Mouse (Mus musculus): Measurements from ENCODE around the gene Ddx5. TPM values are rescaled to one million over a fixed set of nuclear protein-coding genes. Genes with fewer than 3 reads are reported as not detected.
"Not testable (repeated sequence)": the region's sequence is repeated elsewhere in the genome, so short reads cannot be mapped to it uniquely, and the experiment has no call there.

The Ddx5 gene
- total RNA-seq, 4 experiments from 2014 or later: 190 to 257 (median 232) TPM

DNA sequence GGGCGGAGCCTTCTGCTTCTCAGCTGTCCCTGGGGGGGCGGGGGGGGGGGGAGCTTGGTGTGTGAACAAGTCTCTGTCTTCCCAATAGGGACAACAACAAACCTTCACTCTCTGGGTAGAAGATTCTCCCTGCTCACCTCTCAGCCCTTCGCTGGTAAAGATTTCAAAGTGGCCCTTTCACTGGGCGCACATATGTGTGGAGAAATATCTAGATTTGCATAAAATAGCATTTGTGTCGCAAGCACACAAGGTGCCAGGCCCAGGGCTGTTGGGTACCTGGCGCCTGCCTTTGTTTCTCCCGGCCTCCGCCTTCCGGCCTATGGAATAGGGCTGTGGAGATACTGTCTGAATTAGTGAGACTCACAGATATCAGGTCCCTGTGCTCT lies 26.2 kb downstream of the Ddx5 start:
- no peak for DNase-seq (ENCODE audit: low spot score in 2 of 2)

DNA sequence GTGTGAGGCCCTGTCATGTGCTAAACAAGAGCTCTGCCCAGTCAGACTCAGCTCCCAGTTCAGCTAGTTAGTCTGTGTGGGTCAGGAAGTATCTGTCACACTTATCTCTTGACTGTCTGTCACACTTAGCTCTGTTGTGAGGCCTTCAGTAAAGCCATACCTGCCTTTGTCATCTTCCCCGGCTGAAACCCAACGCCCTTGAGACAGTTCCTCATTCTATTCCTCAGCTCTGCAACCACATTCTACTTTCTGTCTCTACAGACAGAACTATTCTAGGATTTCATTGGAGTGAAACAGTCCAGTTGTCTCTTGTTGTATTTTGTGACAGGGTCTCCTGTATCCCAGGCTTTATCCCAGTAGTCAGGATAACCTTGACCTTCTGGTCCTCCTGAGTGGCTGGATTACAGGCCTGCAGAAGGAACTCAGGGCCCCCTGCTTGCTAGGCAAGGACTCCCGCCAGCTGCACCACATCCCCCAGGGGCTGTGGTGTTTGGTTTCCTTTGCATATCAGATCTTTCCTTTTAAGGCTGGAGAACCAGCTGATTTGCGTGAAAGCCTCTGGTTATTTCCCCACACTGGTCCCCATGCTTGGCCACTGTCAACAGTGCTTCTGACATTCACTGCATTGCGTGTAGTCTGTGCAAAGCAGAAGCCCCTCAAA lies 26.7 kb downstream of the Ddx5 start:
- DNase-seq (ENCODE audit: low spot score in 2 of 2): no peak

DNA sequence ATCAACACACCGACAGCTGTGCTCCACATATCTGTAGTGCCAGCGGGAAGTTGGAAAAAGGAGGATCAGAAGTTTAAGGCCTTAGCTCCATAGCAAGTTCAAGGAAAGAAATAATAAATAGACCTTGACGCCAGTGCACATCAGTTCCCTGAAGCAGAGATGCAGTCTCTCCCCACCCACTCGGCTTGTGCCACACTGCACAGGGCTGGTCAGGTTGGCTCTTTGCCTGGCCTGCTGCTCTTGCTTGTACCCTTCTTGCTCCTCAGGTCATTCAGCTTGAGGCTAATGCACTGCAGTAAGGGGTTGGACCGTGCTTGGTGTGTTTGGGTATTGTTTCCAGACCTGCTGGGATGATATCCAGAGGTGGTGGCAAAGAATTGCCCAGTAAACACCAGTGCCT lies 28.5 kb downstream of the Ddx5 start:
- DNase-seq (ENCODE audit: low spot score in 2 of 2): no peak

DNA sequence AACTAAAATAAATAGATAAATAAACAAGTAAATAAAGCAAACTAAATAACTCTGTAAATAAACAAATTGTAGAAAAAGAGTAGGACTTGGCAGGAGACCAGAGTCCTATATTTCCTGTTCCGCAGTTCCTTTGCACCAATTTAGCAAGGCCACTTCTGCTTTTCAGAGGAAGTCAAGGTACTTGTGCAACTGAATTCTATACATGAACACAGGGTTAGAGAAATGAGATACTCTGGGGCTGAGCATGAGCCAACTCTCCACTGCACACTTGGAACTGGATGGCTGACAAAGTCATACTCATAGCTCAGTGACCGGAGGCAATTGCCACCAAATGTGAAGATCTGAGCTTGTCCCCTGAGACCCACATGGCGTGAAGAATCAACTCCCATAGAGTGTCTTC lies 30.0 kb downstream of the Ddx5 start:
- no peak for DNase-seq (ENCODE audit: low spot score in 2 of 2)

DNA sequence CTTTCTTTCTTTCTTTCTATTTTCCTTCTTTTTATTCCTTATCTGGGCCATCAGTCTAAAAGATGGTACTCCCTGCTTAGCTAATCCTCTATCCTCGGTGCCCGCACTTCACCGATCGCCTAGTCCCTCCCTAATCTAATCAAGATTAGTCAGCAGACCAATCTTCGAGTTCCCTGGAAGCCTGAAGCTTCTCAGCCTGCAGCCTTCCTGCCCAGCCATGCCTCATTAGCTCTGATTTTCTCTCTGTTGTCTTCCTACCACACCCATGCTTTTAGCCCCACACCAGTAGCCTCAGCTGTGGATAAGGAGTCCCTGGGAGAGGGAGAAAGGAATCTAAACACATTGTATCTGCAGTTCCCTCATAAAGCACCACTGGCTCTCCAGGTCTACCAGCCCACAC lies 33.4 kb downstream of the Ddx5 start:
- DNase-seq (ENCODE audit: low spot score in 2 of 2): no peak

DNA sequence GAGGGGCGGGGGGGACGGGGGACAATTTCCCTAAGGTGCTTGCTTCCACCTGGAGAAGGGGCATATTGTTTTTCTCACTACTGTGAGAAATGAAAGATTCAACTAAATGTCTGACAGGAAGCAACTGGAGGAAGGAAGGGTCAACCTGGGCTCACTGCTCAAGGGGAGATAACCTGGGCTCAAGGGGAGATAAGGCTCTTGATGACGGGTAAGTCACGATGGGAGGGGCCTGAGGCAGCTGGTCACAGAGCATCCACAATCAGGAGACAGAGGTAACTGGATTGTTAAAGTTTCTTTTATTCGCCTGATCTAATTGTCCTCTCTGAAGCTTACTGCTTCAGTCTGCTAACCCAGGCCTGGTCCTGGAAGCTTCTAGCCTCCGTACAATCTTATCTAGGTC lies 35.7 kb downstream of the Ddx5 start:
- DNase-seq (ENCODE audit: low spot score in 2 of 2): no peak

DNA sequence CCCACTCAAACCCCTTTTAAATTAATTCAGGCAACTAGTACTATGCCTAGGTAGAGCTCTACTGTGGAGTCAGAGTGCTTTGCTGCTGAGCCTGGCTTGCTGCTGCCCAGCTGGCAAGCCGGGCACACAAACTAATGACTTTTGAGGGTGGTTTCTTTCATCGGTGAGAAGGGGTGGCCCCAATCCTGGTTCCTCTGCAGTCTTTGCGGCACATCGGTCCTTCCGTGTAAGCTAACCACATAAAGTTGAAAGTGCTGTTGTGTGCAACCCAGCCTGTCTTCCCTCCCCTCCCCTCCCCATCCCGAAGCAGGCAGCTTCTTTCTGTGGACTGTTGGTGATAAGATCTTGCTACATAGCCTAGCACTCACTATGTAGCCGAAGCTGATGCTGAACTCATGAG lies 36.9 kb downstream of the Ddx5 start:
- no peak for DNase-seq (ENCODE audit: low spot score in 2 of 2)

DNA sequence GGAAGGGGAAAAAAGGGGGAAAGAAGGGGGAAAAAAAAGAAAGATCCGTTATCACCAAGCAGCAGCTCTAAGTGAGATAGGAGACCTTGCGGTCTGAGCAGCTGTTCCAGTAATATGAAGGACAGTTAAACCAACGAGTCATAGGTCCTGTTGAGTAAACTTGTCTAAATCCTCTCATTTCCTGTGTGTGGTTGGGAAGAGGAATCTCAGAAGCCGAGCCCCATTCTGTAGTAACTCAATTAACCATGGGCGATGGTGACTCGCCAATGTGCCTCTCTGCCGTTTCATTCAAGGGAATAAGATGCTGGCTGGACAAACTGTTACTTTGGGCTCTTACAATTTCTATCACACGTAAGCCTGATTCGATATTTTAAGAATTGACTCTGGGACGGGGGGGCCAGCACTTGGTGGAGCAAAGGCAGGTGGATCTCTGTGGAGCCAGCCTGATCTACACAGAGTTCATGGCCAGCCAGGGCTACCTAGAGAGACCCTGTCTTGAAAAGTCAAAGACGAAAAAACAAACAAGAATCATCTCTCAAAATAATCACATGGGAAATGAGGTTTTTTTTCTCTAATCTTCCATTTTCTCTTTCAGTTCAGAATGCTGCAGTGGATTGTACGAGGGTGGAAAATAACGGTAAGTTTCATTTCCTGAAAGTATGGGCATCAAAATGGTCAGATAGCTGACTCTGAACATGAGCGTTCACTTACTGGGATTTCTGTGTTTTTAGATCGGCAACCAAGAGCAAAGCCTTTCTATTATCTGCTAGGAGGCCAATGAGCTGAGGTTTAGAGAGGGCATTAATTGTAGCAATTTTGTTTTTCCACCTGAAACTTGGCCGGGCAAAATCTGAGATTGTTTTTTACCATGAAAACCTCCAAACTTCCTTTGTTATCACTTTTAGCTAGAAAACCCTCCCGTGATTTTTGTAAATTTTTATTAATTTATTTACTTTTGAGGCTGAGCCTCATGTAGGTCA lies 37.7 kb downstream of the Ddx5 start, which contains the start of gene Milr1:
Gene Milr1, plus strand, starts transcription at position 188 of the 980 bp plus-strand sequence.
- DNase-seq (ENCODE audit: low spot score in 2 of 2): no peak

DNA sequence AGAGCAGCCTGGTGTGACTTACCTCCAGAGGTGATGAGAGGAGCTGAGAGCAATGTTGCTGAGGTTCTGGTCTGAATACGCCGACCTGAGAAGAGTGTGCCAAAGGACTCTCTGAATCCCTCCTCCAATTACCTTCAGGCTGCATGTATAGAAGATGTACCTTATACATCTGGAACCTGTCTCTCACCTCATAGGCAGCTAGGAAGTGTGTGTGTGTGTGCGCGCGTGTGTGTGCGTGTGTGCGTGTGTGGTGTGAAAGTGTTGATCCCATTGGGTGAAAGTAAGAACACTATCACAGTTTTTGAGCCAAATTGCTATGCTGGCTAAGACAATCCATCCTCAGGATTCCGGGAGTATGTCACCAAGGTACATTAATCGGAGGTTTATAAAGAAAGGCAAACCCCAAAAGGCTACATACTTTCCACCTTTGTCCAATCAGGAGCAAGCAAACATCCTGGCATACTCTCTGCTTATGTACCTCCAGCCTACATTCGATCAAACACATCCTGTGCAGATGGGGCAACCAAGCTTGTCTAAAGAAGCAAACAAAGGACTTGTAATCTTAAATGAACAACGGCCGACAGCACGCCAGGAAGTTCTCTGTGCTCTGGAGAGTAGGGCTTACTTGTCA lies 38.7 kb downstream of the Ddx5 start, which contains the start of gene Pecam1:
Gene Pecam1, minus strand, starts transcription at position 508 of the 631 bp plus-strand sequence.
- no peak for DNase-seq (ENCODE audit: low spot score in 2 of 2)

DNA sequence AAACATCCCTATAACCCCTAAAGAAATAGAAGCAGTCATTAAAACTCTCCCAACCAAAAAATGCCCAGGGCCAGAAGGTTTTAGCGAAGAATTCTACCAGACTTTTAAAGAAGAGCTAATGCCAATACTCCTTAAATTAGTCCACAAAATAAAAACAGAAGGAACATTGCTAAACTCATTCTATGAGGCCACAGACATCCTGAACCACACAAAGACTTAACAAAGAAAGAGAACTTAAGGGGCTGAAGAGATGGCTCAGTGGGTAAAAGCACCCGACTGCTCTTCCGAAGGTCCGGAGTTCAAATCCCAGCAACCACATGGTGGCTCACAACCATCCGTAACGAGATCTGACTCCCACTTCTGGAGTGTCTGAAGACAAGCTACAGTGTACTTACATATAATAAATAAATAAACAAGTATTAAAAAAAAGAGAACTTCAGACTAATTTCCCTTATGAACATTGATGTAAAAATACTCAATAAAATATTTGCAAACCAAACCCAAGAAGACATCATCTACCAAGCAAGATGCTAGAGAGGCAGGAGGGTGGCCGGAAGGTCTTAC lies 39.3 kb downstream of the Ddx5 start:
- DNase-seq (ENCODE audit: low spot score in 2 of 2): not testable (repeated sequence)

DNA sequence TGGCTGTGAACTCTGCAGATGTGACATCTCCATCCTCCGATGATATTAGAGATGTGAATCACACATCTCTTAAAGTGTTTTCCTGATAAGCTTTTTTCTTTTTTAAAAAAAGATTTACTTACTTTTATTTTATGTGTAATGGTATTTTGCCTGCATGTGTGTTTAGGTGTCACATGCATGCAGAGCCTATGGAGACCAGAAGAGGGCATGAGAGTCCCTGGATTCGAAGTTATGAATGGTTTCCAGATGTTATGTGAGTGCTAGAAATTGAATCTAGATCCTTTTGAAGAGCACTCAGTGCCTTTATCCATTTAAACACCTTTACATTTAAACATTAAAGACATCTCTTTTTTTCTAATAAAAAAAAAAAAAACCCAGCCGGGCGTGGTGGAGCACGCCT lies 44.0 kb downstream of the Ddx5 start:
- no peak for DNase-seq (ENCODE audit: low spot score in 2 of 2)

DNA sequence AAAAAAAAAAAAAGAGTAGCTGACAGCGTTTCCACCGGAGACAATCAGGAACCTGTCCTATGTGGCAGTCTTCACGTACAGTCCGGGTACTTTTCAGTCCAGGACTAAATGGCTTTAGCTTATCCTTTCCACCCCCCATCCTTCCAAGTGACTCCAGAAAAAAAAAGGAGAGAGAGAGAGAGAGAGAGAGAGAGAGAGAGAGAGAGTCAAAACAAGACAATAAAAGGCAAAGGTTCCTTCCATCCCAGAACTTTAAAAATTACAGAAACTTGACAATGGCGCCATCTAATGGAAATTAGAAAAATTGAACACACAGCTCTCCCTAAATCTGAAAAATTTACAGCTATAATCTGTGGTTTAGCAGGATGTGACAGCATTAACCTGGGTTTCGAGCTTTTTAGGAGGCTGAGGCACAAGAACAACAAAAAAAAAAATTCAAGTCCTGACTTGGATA lies 46.6 kb downstream of the Ddx5 start:
- DNase-seq (ENCODE audit: low spot score in 2 of 2): no peak

DNA sequence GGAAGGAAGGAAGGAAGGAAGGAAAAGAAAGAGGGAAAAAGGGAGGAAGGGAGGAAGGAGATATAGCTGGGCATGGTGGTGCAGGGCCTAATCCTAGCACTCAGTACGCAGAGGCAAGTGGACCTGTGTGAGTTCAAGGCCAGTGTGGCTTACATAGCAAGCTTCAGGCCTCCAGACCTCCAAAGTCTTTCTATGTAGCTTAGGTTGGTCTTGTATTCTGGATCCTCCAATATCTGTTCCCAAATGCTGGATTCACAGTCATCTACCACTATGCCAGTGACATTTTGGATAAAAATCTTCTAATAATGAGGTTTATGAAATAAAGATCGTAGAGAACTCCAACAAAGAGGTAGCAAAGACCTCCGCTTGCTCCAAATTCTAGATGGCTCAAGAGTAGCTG lies 47.2 kb downstream of the Ddx5 start:
- no peak for DNase-seq (ENCODE audit: low spot score in 2 of 2)

DNA sequence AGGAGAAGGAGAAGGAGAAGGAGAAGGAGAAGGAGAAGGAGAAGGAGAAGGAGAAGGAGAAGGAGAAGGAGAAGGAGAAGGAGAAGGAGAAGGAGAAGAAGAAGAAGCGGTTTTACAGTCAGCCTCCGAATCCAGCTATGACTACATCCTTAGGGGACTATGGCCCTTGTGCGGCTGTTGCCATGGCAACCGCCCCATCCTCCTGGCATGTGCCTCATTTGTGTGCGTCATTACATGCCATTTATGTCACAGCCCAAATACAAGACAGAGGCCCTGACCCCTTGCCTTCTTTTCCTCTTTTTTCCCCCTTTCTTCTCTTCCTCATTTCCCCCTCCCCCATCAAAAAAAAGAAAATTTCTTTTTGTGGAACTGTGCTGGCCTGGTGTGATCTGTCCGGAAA lies 47.8 kb downstream of the Ddx5 start:
- DNase-seq (ENCODE audit: low spot score in 2 of 2): no peak

DNA sequence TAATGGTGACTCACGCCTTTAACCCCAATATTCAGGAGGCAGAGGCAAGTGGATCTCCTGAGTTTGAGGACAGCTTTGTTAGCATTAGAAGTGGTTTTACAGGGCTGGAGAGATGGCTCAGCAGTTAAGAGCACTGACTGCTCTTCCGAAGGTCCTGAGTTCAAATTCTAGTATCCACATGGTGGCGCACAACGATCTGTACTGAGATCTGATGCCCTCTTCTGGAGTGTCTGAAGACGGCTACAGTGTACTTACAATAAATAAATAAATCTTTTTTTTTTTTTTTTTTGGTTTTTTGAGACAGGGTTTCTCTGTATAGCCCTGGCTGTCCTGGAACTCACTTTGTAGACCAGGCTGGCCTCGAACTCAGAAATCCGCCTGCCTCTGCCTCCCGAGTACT lies 48.3 kb downstream of the Ddx5 start:
- DNase-seq (ENCODE audit: low spot score in 2 of 2): not testable (repeated sequence)

DNA sequence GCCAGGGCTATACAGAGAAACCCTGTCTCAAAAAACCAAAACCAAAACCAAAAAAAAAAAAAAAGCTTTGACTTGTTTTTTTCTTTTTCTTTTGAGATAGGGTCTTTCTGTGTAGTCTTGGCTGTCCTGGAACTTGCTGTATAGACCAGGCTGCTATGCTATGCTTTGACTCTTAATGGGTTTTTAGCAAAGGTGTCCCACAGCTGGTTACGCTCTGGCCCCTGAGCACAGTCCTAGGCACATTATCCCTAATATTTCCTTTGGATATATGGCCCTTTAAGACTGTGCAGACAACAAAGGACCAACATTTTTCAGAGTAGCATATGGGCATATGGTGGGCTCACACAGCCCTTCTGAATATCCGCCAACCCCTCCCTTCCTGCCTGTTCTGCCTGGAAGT lies 49.9 kb downstream of the Ddx5 start:
- DNase-seq (ENCODE audit: low spot score in 2 of 2): no peak

DNA sequence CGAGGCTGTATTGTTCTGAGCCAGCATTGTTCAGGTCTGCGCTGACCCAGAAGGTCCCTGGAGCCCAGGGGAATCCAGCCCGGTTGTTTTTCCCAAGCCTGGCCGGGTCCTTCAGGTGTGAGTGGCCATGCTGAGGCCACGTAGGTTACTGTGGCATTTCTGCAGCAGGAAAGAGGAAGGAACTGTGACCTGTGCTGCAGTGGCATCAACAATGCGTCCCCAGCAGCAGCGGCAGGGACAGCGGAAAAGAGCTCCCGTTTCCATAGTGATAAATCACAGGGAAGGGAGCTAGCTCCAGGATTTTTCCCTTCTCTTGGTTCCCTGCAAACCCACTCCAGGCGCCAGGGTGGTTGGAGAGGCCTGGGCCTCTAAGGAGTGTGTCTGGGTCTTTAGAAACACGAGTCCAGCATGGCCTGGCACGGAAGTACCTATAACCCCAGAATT lies 51.8 kb downstream of the Ddx5 start:
- DNase-seq (ENCODE audit: low spot score in 2 of 2): no peak

DNA sequence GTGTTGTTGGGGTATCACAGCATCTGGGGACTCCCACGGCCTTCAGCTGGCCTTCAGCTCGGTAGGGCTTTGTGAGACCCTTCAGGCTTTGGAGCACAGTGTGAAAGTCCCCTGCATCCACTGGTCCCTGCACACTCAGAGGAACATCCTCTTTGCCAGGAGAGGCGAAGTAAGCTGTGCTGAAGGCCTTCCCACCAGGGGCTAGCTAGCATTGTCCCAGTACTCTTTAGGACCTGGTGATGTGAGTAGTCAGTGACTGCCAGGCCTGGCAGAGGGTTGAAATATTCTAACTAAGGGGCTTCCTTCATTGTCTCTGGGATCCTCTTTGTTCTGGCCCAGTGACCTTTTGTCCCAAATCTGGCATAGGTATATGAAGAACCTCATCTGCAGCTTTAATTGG lies 52.4 kb downstream of the Ddx5 start:
- no peak for DNase-seq (ENCODE audit: low spot score in 2 of 2)

DNA sequence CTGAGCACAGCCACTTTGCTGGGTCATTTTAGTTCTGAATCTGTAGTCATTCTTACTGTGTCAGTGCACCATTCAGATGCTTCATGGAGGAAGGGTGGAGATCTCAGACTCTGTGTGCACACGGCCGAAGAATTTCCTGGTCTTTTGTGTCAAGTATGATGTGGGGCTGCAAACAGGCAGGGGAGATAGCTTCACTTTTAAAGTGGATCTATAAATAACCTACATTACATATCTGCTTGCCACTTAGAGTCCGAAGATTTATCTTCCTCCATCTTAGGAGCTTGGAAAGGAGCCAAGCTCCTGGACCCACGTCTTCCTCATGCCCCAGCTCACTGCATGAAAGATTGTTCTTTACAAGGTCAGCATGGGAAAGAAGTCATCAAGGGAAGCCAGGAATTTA lies 58.3 kb downstream of the Ddx5 start:
- no peak for DNase-seq (ENCODE audit: low spot score in 2 of 2)

All from gastrocnemius, adult 8-10 months (tissue).